Mouse (Mus musculus) limb, embryonic 14.5 days (tissue): ENCODE data around the gene Zfp689. TPM values are rescaled to one million over a fixed set of nuclear protein-coding genes. Genes with fewer than 3 reads are reported as not detected.

Experiments
- ATAC-seq: fragments of 200-750 bp; cut with Nextera tagmentation; 2 replicates; pipeline ENCODE4 v1.8.0; 2017; ENCODE audit warnings: low read depth, moderate number of reproducible peaks, moderate TSS enrichment; ENCODE audit not compliant: low FRiP score
- DNase-seq: peaks from one replicate; pipeline ENCODE4 v3.0.0-alpha.2; 2015; ENCODE audit warnings: low spot score
- H3K27ac ChIP-seq: fragments of 300-500 bp; sonication (generic); replicated peaks from 2 replicates; pipeline ENCODE4 v1.5.1; 2014; ENCODE audit warnings: low read depth, mild to moderate bottlenecking, low read length, moderate library complexity, mixed read lengths
- H3K27me3 ChIP-seq: fragments of 300-500 bp; sonication (generic); 2 replicates; pipeline ENCODE4 v1.6.1; 2014; ENCODE audit warnings: low read length, mixed read lengths; ENCODE audit not compliant: control insufficient read depth, insufficient read depth
- H3K36me3 ChIP-seq: fragments of 300-500 bp; sonication (generic); 2 replicates; pipeline ENCODE4 v1.6.1; 2014; ENCODE audit warnings: mild to moderate bottlenecking, low read length, moderate library complexity, mixed read lengths; ENCODE audit not compliant: control insufficient read depth, insufficient read depth
- H3K4me1 ChIP-seq: fragments of 300-500 bp; sonication (generic); 2 replicates; pipeline ENCODE4 v1.6.1; 2014; ENCODE audit warnings: antibody characterized with exemption, low read length, mixed read lengths; ENCODE audit not compliant: control insufficient read depth, insufficient read depth
- H3K4me2 ChIP-seq: fragments of 300-500 bp; sonication (generic); replicated peaks from 2 replicates; pipeline ENCODE4 v1.6.1; 2014; ENCODE audit warnings: low read depth, mild to moderate bottlenecking, low read length, moderate library complexity; ENCODE audit not compliant: severe bottlenecking
- H3K4me3 ChIP-seq: fragments of 300-500 bp; sonication (generic); replicated peaks from 2 replicates; pipeline ENCODE4 v1.5.1; 2014; ENCODE audit warnings: low read length
- H3K9ac ChIP-seq: fragments of 300-500 bp; sonication (generic); 2 replicates; pipeline ENCODE4 v1.6.1; 2014; ENCODE audit warnings: mild to moderate bottlenecking, low read depth, low read length, moderate library complexity; ENCODE audit not compliant: severe bottlenecking
- H3K9me3 ChIP-seq: fragments of 300-500 bp; sonication (generic); 2 replicates; pipeline ENCODE4 v1.6.1; 2016; ENCODE audit warnings: low read length; ENCODE audit not compliant: control insufficient read depth
- POLR2A ChIP-seq: fragments of 200-500 bp; IDR thresholded peaks from 2 replicates; pipeline ENCODE4 v1.8.0; 2012; ENCODE audit warnings: inconsistent platforms, mild to moderate bottlenecking, moderate library complexity, borderline replicate concordance; ENCODE audit not compliant: insufficient read depth, insufficient read length; ENCODE audit errors: extremely low read depth
- WGBS: fragments of 180-500 bp; shearing (Covaris S2); extraction: QIAGEN DNeasy Blood & Tissue Kit; methylation state at CpG from one replicate; pipeline ENCODE4 v1.1.7; 2014; 5-methylcytosine and 5-hydroxymethylcytosine counted together
- polyA plus RNA-seq, 2 experiments: library from polyadenylated mRNA; depleted of rRNA in 1 of 2; stranded (reverse) in 1 of 2; unstranded in 1 of 2; fragments of >200 nt; fragmentation: Nextera tagmentation in 1 of 2; extraction: Ambion mirVana in 1 of 2; gene quantifications; 2 replicates each; pipeline versions ENCODE4 v1.2.1 to v1.2.3; 2012 to 2014

The Zfp689 gene
- polyA plus RNA-seq, 2 experiments, result 7.7 to 10.2 TPM

- Histone ChIP-seq H3K4me3 (peak within 1 kb of the TSS; percentile 89), H3K9me3 (no peaks in the 10 kb centered on the region), H3K4me1 (peaks cover 14% of the 10 kb centered on the region), H3K9ac (peak within 1 kb of the TSS; percentile 92), H3K27me3 (no peaks in the 10 kb centered on the region), H3K36me3 (peaks cover 58% of the 10 kb centered on the region), H3K27ac (peak within 1 kb of the TSS; percentile 85), H3K4me2 (peak within 1 kb of the TSS; percentile 86)
- DNase-seq (peak; percentile 96), ATAC-seq (peak; percentile 81)
- TF ChIP-seq POLR2A, result no peak
- WGBS, result under 1% methylated on average over 46 of the region's 62 CpGs
These were observed 29.8 kb upstream of the Zfp689 start, which contains the start of gene Fbrs for GRCm38 (mm10) chr7:127478635-127479317. TSS of gene Fbrs (plus strand) at chr7:127479199.

GRCm38 (mm10) chr7:127477687-127478634, 29.0 kb upstream of the Zfp689 start:
- ATAC-seq, result peak; percentile 91

DNA sequence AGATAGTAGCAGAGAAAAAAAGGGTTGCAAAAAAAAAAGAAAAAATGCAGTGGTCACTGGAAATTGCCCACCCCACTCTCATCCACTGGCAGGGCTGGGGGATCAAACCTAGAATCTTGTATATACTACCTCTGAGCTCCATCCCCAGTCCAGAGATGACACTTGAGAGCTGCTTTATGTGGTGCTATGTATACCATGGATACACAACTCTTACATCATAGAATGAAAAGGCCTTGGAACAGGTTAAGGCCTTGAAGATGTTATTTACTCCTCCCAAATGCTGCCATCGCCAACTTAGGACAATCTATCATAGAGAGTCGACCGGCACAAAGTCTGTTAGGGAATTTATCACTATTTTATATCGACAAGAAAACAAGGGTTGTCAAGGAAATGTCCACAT, 27.9 kb upstream of the Zfp689 start:
- no peaks in the 10 kb centered on the region for H3K9me3 ChIP-seq
- peaks cover 42% of the 10 kb centered on the region for H3K36me3 ChIP-seq
- H3K4me3 ChIP-seq, result peak overlapping the region; percentile 89
- H3K27me3 ChIP-seq, result no peaks in the 10 kb centered on the region
- H3K4me2 ChIP-seq, result peak overlapping the region; percentile 60
- H3K27ac ChIP-seq, result peak overlapping the region; percentile 85
- no peak for ATAC-seq
- TF ChIP-seq POLR2A, result no peak
- WGBS, result 76% methylated on average over 4 of the region's 4 CpGs
- no peak overlapping the region for H3K9ac ChIP-seq
- H3K4me1 ChIP-seq, result peaks cover 20% of the 10 kb centered on the region
- DNase-seq, result no peak

More at GRCm38 (mm10) chr7:127477687-127478634, 29.0 kb upstream of the Zfp689 start:
- H3K4me2 ChIP-seq, result peak overlapping the region; percentile 86
- H3K9ac ChIP-seq, result peak overlapping the region; percentile 92
- H3K4me3 ChIP-seq, result peak overlapping the region; percentile 89
- H3K4me1 ChIP-seq, result peaks cover 14% of the 10 kb centered on the region
- peak; percentile 68; the same call in 1 of the 2 replicates for TF ChIP-seq POLR2A
- 2% methylated on average over 50 of the region's 50 CpGs for WGBS
- peak overlapping the region; percentile 85 for H3K27ac ChIP-seq
- no peaks in the 10 kb centered on the region for H3K27me3 ChIP-seq
- DNase-seq, result peak; percentile 100
- no peaks in the 10 kb centered on the region for H3K9me3 ChIP-seq
- peaks cover 53% of the 10 kb centered on the region for H3K36me3 ChIP-seq

DNA sequence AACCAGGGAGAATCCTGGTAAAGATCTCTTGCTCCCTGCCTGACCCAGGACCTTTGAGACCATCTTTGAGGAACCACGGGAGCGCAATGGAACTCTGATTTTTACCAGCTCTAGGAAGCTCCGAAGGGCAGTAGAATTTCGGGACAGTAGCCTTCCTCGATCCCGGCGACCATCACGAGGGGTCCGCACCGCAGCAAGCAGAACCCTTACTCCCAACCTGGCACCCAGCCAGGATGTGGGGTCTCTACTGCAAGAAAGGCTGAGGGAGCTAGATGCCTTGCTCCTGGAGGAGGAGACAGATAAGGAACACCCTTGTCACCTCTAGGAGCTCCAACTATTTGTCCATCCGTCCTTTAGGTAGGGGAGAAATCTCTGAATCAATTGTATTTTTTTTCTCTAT, 27.4 kb upstream of the Zfp689 start:
- peaks cover 20% of the 10 kb centered on the region for H3K4me1 ChIP-seq
- ATAC-seq (no peak), DNase-seq (no peak)
- H3K4me2 ChIP-seq, result no peak overlapping the region
- H3K27me3 ChIP-seq, result no peaks in the 10 kb centered on the region
- 95% methylated on average over 11 of the region's 11 CpGs for WGBS
- no peak for TF ChIP-seq POLR2A
- H3K4me3 ChIP-seq, result no peak overlapping the region
- peaks cover 39% of the 10 kb centered on the region for H3K36me3 ChIP-seq
- no peak overlapping the region for H3K27ac ChIP-seq
- H3K9ac ChIP-seq, result no peak overlapping the region
- H3K9me3 ChIP-seq, result no peaks in the 10 kb centered on the region

GRCm38 (mm10) chr7:127475186-127475740, 26.3 kb upstream of the Zfp689 start:
- Histone ChIP-seq H3K4me1 (peaks cover 13% of the 10 kb centered on the region), H3K4me3 (no peak overlapping the region), H3K36me3 (peaks cover 31% of the 10 kb centered on the region), H3K27ac (no peak overlapping the region), H3K27me3 (no peaks in the 10 kb centered on the region), H3K9ac (no peak overlapping the region), H3K4me2 (no peak overlapping the region), H3K9me3 (no peaks in the 10 kb centered on the region)
- ATAC-seq (no peak), DNase-seq (no peak)
- WGBS, result 93% methylated on average over 11 of the region's 11 CpGs
- TF ChIP-seq POLR2A, result no peak
